Mouse (Mus musculus) CH12.LX (cell line): Measurements from ENCODE around the gene Gusb. TPM values are rescaled to one million over a fixed set of nuclear protein-coding genes. Genes with fewer than 3 reads are reported as not detected.
A peak's percentile ranks its signal among the peaks of the same experiment; 100 is the strongest.

Experiments
- DNase-seq: peaks from one replicate; pipeline ENCODE4 v3.0.0-alpha.2; 2013; ENCODE audit errors: extremely low read depth
- H3K27ac ChIP-seq: 2 replicates; pipeline ENCODE4 v1.5.1; 2012; ENCODE audit warnings: low read depth, mild to moderate bottlenecking, control low read depth, moderate library complexity; ENCODE audit not compliant: insufficient read depth
- H3K27me3 ChIP-seq: replicated peaks from 2 replicates; pipeline ENCODE3; 2012; ENCODE audit warnings: inconsistent platforms
- H3K36me3 ChIP-seq, 2 experiments: replicated peaks in 1 of 2; 2 replicates each; pipeline versions ENCODE3 to v1.6.1; 2012; ENCODE audit warnings: inconsistent platforms in 1 of 2, low read length in 1 of 2, mild to moderate bottlenecking in 1 of 2, mixed read lengths in 1 of 2, moderate library complexity in 1 of 2; ENCODE audit not compliant: control insufficient read depth in 1 of 2, insufficient read depth in 1 of 2
- H3K4me1 ChIP-seq, 2 experiments: 2 replicates each; pipeline ENCODE4 v1.6.1; 2012; ENCODE audit warnings: inconsistent platforms in 1 of 2, moderate library complexity in 1 of 2; ENCODE audit not compliant: insufficient read depth in 2 of 2, control insufficient read depth in 1 of 2
- H3K4me2 ChIP-seq: 2 replicates; pipeline ENCODE4 v1.6.1; 2012; ENCODE audit warnings: low read depth, mild to moderate bottlenecking, control low read depth; ENCODE audit not compliant: poor library complexity, insufficient read depth, severe bottlenecking
- H3K4me3 ChIP-seq, 3 experiments: fragments of 150-350 bp in 1 of 3; sonication (generic) in 1 of 3; replicated peaks in 1 of 3; 2 replicates each; pipeline versions ENCODE3 to v1.5.1; 2011 to 2012; ENCODE audit warnings: low read depth in 2 of 3, low read length in 2 of 3, mild to moderate bottlenecking in 2 of 3, moderate library complexity in 2 of 3, control low read depth in 1 of 3, improper control_type of control experiment in 1 of 3, inconsistent platforms in 1 of 3, mixed read lengths in 1 of 3; ENCODE audit not compliant: poor library complexity in 1 of 3
- H3K79me2 ChIP-seq: replicated peaks from 2 replicates; pipeline ENCODE4 v1.6.1; 2012; ENCODE audit warnings: mild to moderate bottlenecking, moderate library complexity; ENCODE audit not compliant: control insufficient read depth, poor library complexity, insufficient read depth, severe bottlenecking; ENCODE audit errors: extremely low read depth
- H3K9ac ChIP-seq: 2 replicates; pipeline ENCODE4 v1.6.1; 2012; ENCODE audit warnings: low read depth, mild to moderate bottlenecking, control low read depth, moderate library complexity; ENCODE audit not compliant: insufficient read depth
- H3K9me3 ChIP-seq: replicated peaks from 2 replicates; pipeline ENCODE3; 2012; ENCODE audit warnings: low read length, inconsistent platforms, mixed read lengths
- CHD2 ChIP-seq: IDR thresholded peaks from 2 replicates; pipeline ENCODE4 v1.6.1; 2011; ENCODE audit warnings: low read length, improper control_type of control experiment
- CTCF ChIP-seq, 2 experiments: IDR thresholded peaks in 1 of 2; conservative IDR thresholded peaks in 1 of 2; 2 replicates each; pipeline ENCODE4 v1.5.1; 2011 to 2012; ENCODE audit warnings: low read depth in 2 of 2, low read length in 2 of 2, improper control_type of control experiment in 1 of 2, inconsistent platforms in 1 of 2, mild to moderate bottlenecking in 1 of 2, moderate library complexity in 1 of 2
- E2F4 ChIP-seq: IDR thresholded peaks from 2 replicates; pipeline ENCODE4 v1.6.1; 2011; ENCODE audit warnings: low read depth, low read length, improper control_type of control experiment; ENCODE audit not compliant: insufficient replicate concordance
- EP300 ChIP-seq: IDR thresholded peaks from 2 replicates; pipeline ENCODE4 v1.6.1; 2011; ENCODE audit warnings: low read length, improper control_type of control experiment
- ETS1 ChIP-seq: conservative IDR thresholded peaks from 2 replicates; pipeline ENCODE4 v1.6.1; 2012; ENCODE audit warnings: low read depth, mild to moderate bottlenecking, inconsistent platforms, low read length, improper control_type of control experiment, moderate library complexity
- HCFC1 ChIP-seq: IDR thresholded peaks from 2 replicates; pipeline ENCODE4 v1.6.1; 2012; ENCODE audit warnings: low read depth, mild to moderate bottlenecking, inconsistent platforms, low read length, improper control_type of control experiment
- IRF4 ChIP-seq: IDR thresholded peaks from 2 replicates; pipeline ENCODE4 v1.6.1; 2014; ENCODE audit warnings: low read depth, mild to moderate bottlenecking, inconsistent platforms, low read length, improper control_type of control experiment
- JUN ChIP-seq: IDR thresholded peaks from 2 replicates; pipeline ENCODE4 v1.6.1; 2011; ENCODE audit warnings: low read depth, mild to moderate bottlenecking, low read length, improper control_type of control experiment, moderate library complexity; ENCODE audit not compliant: insufficient read depth
- KAT2A ChIP-seq: IDR thresholded peaks from 2 replicates; pipeline ENCODE4 v1.6.1; 2012; ENCODE audit warnings: low read length, improper control_type of control experiment, inconsistent platforms; ENCODE audit not compliant: insufficient replicate concordance
- MXI1 ChIP-seq: IDR thresholded peaks from 2 replicates; pipeline ENCODE4 v1.6.1; 2011; ENCODE audit warnings: mild to moderate bottlenecking, low read depth, low read length, improper control_type of control experiment
- NELFE ChIP-seq: IDR thresholded peaks from 2 replicates; pipeline ENCODE4 v1.6.1; 2011; ENCODE audit warnings: low read depth, low read length, improper control_type of control experiment
- NRF1 ChIP-seq: IDR thresholded peaks from 2 replicates; pipeline ENCODE4 v1.6.1; 2014; ENCODE audit warnings: low read depth, mild to moderate bottlenecking, inconsistent platforms, low read length, improper control_type of control experiment, moderate library complexity
- POLR2A ChIP-seq: IDR thresholded peaks from 2 replicates; pipeline ENCODE4 v1.6.1; 2011; ENCODE audit warnings: low read depth, mild to moderate bottlenecking, improper control_type of control experiment, low read length
- POLR2AphosphoS2 ChIP-seq: IDR thresholded peaks from 2 replicates; pipeline ENCODE4 v1.6.1; 2011; ENCODE audit warnings: low read depth, low read length, improper control_type of control experiment
- RAD21 ChIP-seq: IDR thresholded peaks from 2 replicates; pipeline ENCODE4 v1.6.1; 2011; ENCODE audit warnings: low read depth, mild to moderate bottlenecking, low read length, improper control_type of control experiment, moderate library complexity
- RCOR1 ChIP-seq: conservative IDR thresholded peaks from 2 replicates; pipeline ENCODE4 v1.6.1; 2012; ENCODE audit warnings: low read depth, mild to moderate bottlenecking, inconsistent platforms, low read length, improper control_type of control experiment
- SIN3A ChIP-seq: IDR thresholded peaks from 2 replicates; pipeline ENCODE4 v1.6.1; 2012; ENCODE audit warnings: low read length, improper control_type of control experiment, inconsistent platforms
- SMC3 ChIP-seq: IDR thresholded peaks from 2 replicates; pipeline ENCODE4 v1.6.1; 2011; ENCODE audit warnings: low read depth, low read length, improper control_type of control experiment
- TBP ChIP-seq: conservative IDR thresholded peaks from 2 replicates; pipeline ENCODE4 v1.6.1; 2011; ENCODE audit warnings: low read depth, low read length, improper control_type of control experiment
- TCF12 ChIP-seq: IDR thresholded peaks from 2 replicates; pipeline ENCODE4 v1.6.1; 2014; ENCODE audit warnings: low read depth, mild to moderate bottlenecking, inconsistent platforms, low read length, improper control_type of control experiment
- USF1 ChIP-seq: IDR thresholded peaks from 2 replicates; pipeline ENCODE4 v1.6.1; 2014; ENCODE audit warnings: low read depth, mild to moderate bottlenecking, inconsistent platforms, low read length, improper control_type of control experiment
- dilution Hi-C: fragments of 300-500 bp; cut with MboI; formaldehyde crosslinking; loops from 2 replicates; pipeline ENCODE4 v1.14.3; 2020; ENCODE audit warnings: low sequenced_read_pairs; ENCODE audit not compliant: extremely low pct_unique_long_range_greater_than_20kb, extremely low pct_ligation_motif_present
- in situ Hi-C: fragments of 300-500 bp; cut with MboI; formaldehyde crosslinking; loops from 3 replicates; pipeline ENCODE4 v1.14.3; 2019; ENCODE audit warnings: low sequenced_read_pairs, low pct_ligation_motif_present, low pct_unique_long_range_greater_than_20kb, mixed read lengths
- polyA plus RNA-seq: library from polyadenylated mRNA; unstranded; fragments of >175 nt; gene quantifications from 2 replicates; pipeline ENCODE4 v1.2.1, GENCODE M21; 2012; ENCODE audit warnings: low read depth; ENCODE audit not compliant: insufficient read length
- total RNA-seq, 2 experiments: library from RNA; depleted of rRNA; stranded (reverse); fragments of 300-350 nt in 1 of 2; fragments of >200 nt in 1 of 2; gene quantifications; 2 replicates each; pipeline ENCODE4 v1.2.3; 2012 to 2014

The Gusb gene
- total and polyA plus RNA-seq, 3 experiments, result 73.4 to 210 (median 187) TPM

- H3K9ac ChIP-seq, result no peak overlapping the region
- DNase-seq, result no peak
- no peak overlapping the region for H3K4me3 ChIP-seq
- no peak overlapping the region for H3K27ac ChIP-seq
- H3K9me3 ChIP-seq, result no peaks in the 10 kb centered on the region
- dilution Hi-C loops (no loop called here), in situ Hi-C loops (loop anchor here (5.0 kb wide), 1 partner anchor 91 kb away; no protein-coding TSS in a partner anchor)
- H3K36me3 ChIP-seq, result peaks cover 76 to 94% of the 10 kb centered on the region in 2 experiments
- H3K79me2 ChIP-seq, result no peaks in the 10 kb centered on the region; the same call in 1 of the 2 replicates
- no peak overlapping the region for H3K4me2 ChIP-seq
- no peaks in the 10 kb centered on the region for H3K27me3 ChIP-seq
- H3K4me1 ChIP-seq, result peaks cover 0 to 15% of the 10 kb centered on the region in 2 experiments; a peak in 2 of 4 replicates
- TF ChIP-seq TCF12 (no peak), NELFE (no peak), POLR2AphosphoS2 (no peak), CHD2 (no peak), RCOR1 (no peak), KAT2A (no peak)
Observed at GRCm38 (mm10) chr5:130046589-130046988, 43.7 kb upstream of the Gusb start.

GRCm38 (mm10) chr5:130046100-130046499 lies 43.3 kb upstream of the Gusb start:
- peaks cover 0 to 15% of the 10 kb centered on the region in 2 experiments; a peak in 2 of 4 replicates for H3K4me1 ChIP-seq
- no peaks in the 10 kb centered on the region for H3K27me3 ChIP-seq
- dilution Hi-C loops (no loop called here), in situ Hi-C loops (loop anchor here (5.0 kb wide), 1 partner anchor 91 kb away; no protein-coding TSS in a partner anchor)
- H3K36me3 ChIP-seq, result peaks cover 72 to 93% of the 10 kb centered on the region in 2 experiments
- H3K4me3 ChIP-seq, result no peak overlapping the region
- H3K9ac ChIP-seq, result no peak overlapping the region
- DNase-seq, result no peak
- H3K9me3 ChIP-seq, result no peaks in the 10 kb centered on the region
- H3K27ac ChIP-seq, result no peak overlapping the region
- no peaks in the 10 kb centered on the region; the same call in 1 of the 2 replicates for H3K79me2 ChIP-seq
- no peak overlapping the region for H3K4me2 ChIP-seq
- TF ChIP-seq NRF1 (no peak), EP300 (no peak), SMC3 (no peak), TBP (no peak), JUN (no peak)

GRCm38 (mm10) chr5:130044201-130044695 lies 41.4 kb upstream of the Gusb start:
- peaks cover 73 to 94% of the 10 kb centered on the region in 2 experiments for H3K36me3 ChIP-seq
- no peak for DNase-seq
- TF ChIP-seq POLR2AphosphoS2 (no peak), CTCF (conservative IDR thresholded peaks at IDR 0.05 in 1 of 2, IDR thresholded peaks at IDR 0.05 in 1 of 2; ENCODE audit: low read depth in 2 of 2, low read length in 2 of 2) (peak; percentile 27 to 65; a peak in 3 of 4 replicates), HCFC1 (no peak), RAD21 (peak; percentile 55), SMC3 (peak; percentile 63), EP300 (no peak), ETS1 (no peak), USF1 (no peak), POLR2A (no peak), SIN3A (no peak), MXI1 (no peak), RCOR1 (no peak), E2F4 (no peak), IRF4 (no peak)
- TF ChIP-seq, all 38 proteins: peak for 3

More at GRCm38 (mm10) chr5:130044201-130044695, 41.4 kb upstream of the Gusb start:
- no peak overlapping the region for H3K9ac ChIP-seq
- no peak overlapping the region for H3K4me2 ChIP-seq
- H3K79me2 ChIP-seq, result no peaks in the 10 kb centered on the region; the same call in 1 of the 2 replicates
- H3K27ac ChIP-seq, result no peak overlapping the region
- in situ Hi-C loops (no loop called here), dilution Hi-C loops (no loop called here)
- no peak overlapping the region for H3K4me3 ChIP-seq
- H3K4me1 ChIP-seq, result peaks cover 0 to 10% of the 10 kb centered on the region in 2 experiments; a peak in 2 of 4 replicates
- no peaks in the 10 kb centered on the region for H3K9me3 ChIP-seq
- H3K27me3 ChIP-seq, result no peaks in the 10 kb centered on the region
